Mouse (Mus musculus) lung, postnatal 0 days (tissue): ENCODE data around the gene Zzef1.
A peak's percentile ranks its signal among the peaks of the same experiment; 100 is the strongest.

ENCODE experiments used
- CTCF ChIP-seq: IDR thresholded peaks from 2 replicates; pipeline ENCODE4 v1.5.1; 2016; ENCODE audit warnings: antibody characterized with exemption, mild to moderate bottlenecking
- EP300 ChIP-seq: IDR thresholded peaks from 2 replicates; pipeline ENCODE4 v1.6.1; 2016; ENCODE audit warnings: antibody characterized with exemption, mild to moderate bottlenecking, control low read depth

- TF ChIP-seq CTCF (peak; percentile 51), EP300 (no peak)
Measured at GRCm38 (mm10) chr11:72751956-72752355, 44.1 kb upstream of the Zzef1 start.
